Mouse (Mus musculus) adrenal gland, postnatal 0 days (tissue): Measurements from ENCODE around the gene Gm28372. TPM values are rescaled to one million over a fixed set of nuclear protein-coding genes. Genes with fewer than 3 reads are reported as not detected.

Experiments used
- polyA plus RNA-seq: library from polyadenylated mRNA; unstranded; fragments of >200 nt; fragmentation: Nextera tagmentation; extraction: Ambion mirVana; gene quantifications from 2 replicates; pipeline ENCODE4 v1.2.1, GENCODE M21; 2015

Gene Gm28372
- polyA plus RNA-seq, result not detected in 2 replicates

GRCm38 (mm10) chr2:130404939-130405338, at the start of gene Gm28372, which contains the start of gene 1700020A23Rik:
Gm28372 (plus strand) TSS chr2:130405239.
1700020A23Rik (plus strand) TSS chr2:130405259.

GRCm38 (mm10) chr2:130397186-130397985, 7.7 kb upstream of the Gm28372 start, which contains the start of gene Cpxm1:
Cpxm1 (minus strand) TSS chr2:130397574.

DNA sequence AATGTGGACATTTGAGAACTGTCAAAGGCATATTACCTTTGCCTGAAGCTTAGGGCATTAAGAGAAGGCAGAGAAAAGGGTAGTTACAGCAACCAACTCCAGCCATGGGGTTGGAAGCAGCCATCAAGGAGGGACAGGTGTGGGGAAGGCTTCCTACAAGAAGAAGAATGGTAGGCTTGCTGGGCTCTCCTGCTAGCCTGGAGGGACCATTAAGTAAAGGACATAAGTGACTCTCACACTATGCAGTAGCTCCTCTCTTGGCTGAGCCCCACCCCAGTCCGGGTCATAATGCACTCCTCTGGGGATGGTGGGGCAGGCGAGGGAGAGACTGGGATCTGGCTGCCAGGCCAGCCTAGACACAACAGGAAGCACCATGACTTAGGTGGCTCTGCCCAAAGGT, 1.1 kb downstream of the Gm28372 start, which contains the start of gene Tmem239:
Tmem239 (plus strand) TSS at position 301 of the 400 bp plus-strand sequence.

DNA sequence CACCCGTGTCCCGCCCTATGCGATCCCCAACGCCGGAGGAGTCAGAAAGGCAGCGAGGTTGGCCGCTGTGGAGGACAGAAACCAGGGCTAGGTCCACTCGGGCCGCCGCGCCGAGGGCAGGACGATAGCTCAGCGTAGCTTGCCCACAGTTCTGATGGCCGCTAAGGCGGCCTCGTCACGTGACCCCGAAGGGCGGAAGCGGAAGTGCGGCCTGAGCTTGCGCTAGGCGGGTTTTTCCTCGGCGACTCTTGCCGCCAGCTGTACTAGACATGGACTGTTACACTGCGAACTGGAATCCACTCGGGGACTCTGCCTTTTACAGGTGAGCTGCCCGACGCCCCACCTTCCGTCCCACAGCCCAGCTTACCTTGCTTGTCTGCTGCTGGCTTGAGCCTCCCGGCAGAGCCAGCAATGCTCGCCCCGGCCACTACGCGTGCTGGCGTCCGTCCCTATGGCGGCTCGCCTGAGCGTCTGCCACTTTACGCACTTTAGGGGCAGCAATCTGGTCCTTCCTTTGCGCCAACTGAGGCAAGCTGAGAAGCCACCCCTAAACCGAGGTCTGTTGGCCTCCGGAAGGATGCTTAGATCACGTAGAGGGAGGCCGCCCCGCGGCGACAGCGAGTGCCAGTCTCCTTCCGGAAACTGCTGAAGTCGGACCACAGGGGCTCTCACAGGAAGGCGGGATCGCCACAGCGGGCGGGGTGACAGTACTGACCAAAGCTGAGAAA, 19.3 kb downstream of the Gm28372 start, which contains the start of the genes Vps16 and Pced1a:
Vps16 (plus strand) TSS at position 214 of the 728 bp plus-strand sequence.
Pced1a (minus strand) TSS at position 576 of the 728 bp plus-strand sequence.

DNA sequence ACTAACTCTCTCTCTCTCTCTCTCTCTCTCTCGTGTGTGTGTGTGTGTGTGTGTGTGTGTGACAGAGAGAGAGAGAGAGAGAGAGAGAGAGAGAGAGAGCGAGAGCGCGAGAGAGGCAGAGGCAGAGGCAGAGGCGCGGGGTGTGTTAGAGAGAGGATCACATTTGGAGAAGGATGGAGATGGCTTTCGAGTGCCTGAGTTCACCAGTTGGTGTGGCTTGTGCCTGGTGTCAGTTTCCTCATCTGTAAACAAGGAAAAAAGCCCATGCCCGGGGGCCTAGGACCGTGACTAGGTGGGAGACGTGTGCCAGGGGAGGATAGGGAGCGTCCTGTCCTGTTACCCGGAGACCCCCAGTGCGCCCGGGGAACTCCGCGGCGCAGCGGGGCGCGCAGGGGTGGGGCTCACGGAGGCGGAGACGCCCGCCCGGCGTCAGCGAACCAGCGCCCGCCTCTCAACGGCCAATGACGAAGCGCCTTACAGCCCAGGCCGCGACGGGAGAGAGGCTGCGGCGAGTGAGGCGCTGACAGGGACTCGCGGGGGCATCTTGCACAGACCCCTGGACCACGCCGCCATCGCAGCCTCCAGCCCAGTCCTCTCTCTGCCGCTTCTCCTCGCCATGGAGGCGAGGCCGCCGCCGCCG, 44.9 kb downstream of the Gm28372 start, which contains the start of gene Ptpra:
Ptpra (plus strand) TSS at position 485 of the 640 bp plus-strand sequence.

Other genes starting within 250 kb of the Gm28372 start
- 329 and 360 TPM in 2 replicates for gene Snrpb, start 225.8 kb upstream of the Gm28372 start, polyA plus RNA-seq
- not detected in 2 replicates for gene Tmc2, start 210.0 kb upstream of the Gm28372 start, polyA plus RNA-seq
- 83.8 and 131 TPM in 2 replicates for gene Nop56, start 130.8 kb upstream of the Gm28372 start, polyA plus RNA-seq
- 134 and 179 TPM in 2 replicates for gene Idh3b, start 120.7 kb upstream of the Gm28372 start, polyA plus RNA-seq
- 3.4 and 4.7 TPM in 2 replicates for gene Ebf4, start 110.1 kb upstream of the Gm28372 start, polyA plus RNA-seq
- gene Cpxm1, start 7.7 kb upstream of the Gm28372 start, polyA plus RNA-seq, result 26.7 and 37.1 TPM in 2 replicates
- 0.39 TPM in 1 of 2 replicates, not detected in the other for gene 1700020A23Rik, start within 50 bp of the Gm28372 start, polyA plus RNA-seq
- 0.10 TPM in 1 of 2 replicates, not detected in the other for gene Tmem239, start 1.2 kb downstream of the Gm28372 start, polyA plus RNA-seq
- 39.7 and 58.6 TPM in 2 replicates for gene Vps16, start 19.1 kb downstream of the Gm28372 start, polyA plus RNA-seq
- gene Pced1a, start 19.5 kb downstream of the Gm28372 start, polyA plus RNA-seq, result 8.3 and 11.9 TPM in 2 replicates
- 81.1 and 88.3 TPM in 2 replicates for gene Ptpra, start 45.0 kb downstream of the Gm28372 start, polyA plus RNA-seq
- gene Mrps26, start 158.5 kb downstream of the Gm28372 start, polyA plus RNA-seq, result 69.6 and 92.3 TPM in 2 replicates
- gene Oxt, start 170.9 kb downstream of the Gm28372 start, polyA plus RNA-seq, result 0.25 and 0.28 TPM in 2 replicates
- gene Avp, start 177.3 kb downstream of the Gm28372 start, polyA plus RNA-seq, result not detected in 2 replicates
- 5.9 and 7.2 TPM in 2 replicates for gene Fastkd5, start 224.8 kb downstream of the Gm28372 start, polyA plus RNA-seq
- 5.8 and 7.4 TPM in 2 replicates for gene Ubox5, start 224.8 kb downstream of the Gm28372 start, polyA plus RNA-seq
- gene Lzts3, start 237.6 kb downstream of the Gm28372 start, polyA plus RNA-seq, result 1.9 and 3.1 TPM in 2 replicates